9 mouse cellular contexts compared by ENCODE assay signal in the genomic region with DNA sequence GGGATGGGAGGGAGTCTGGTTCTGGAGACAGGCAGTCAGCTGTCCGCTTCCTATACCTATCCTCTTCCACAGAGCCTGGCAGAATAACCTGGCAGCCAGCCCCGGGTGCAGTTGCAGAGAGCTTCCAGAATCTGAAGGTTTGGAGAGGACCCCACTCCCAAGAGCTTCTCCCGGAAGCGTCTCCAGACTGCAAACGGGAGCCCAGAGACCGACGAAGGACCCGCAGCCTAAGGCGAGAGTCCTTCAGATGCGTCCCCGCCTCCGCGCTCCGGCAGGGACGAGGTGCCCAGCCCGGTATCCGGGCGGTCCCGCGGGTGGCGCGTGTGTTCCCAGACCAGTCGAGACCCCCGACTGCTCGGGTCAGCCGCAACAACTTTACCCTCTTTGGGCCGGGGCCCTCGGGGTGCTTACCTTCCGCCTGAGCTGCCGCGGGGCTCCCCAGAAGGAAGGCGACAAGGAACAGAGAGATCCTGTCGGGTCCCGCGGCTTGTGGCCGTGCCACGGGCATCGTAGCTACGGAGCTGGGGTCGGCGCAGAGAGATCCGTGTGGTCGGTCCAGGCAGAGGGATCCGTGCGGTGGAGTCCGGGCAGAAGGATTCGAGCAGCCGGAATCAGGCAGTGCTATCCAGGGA. TPM values are rescaled to one million over a fixed set of nuclear protein-coding genes. Genes with fewer than 3 reads are reported as not detected.
DNase-seq lines count a peak whose midpoint lies in the region; ATAC-seq and TF ChIP-seq lines count a peak whose summit lies in the region.
"Had no signal": no experiment of that assay in that cellular context is flagged by ENCODE, and none has a peak within 500 bp of the region (broad histone marks: within the 10 kb centered on the region; RNA-seq: fewer than 3 reads in every experiment).

No protein-coding gene starts in this region.

- H3K9me3 ChIP-seq in liver, embryonic 12.5 days (replicated peaks) = no peaks in the 10 kb centered on the region
- H3K9me3 ChIP-seq in liver, postnatal 0 days (ENCODE audit: low read length) = no peaks in the 10 kb centered on the region
- no peaks in the 10 kb centered on the region for H3K9me3 ChIP-seq in hindbrain, postnatal 0 days (ENCODE audit: low read length)
- H3K9me3 ChIP-seq: liver, embryonic 15.5 days had no signal

- H3K4me3 ChIP-seq in liver, embryonic 12.5 days = peak overlapping the region; percentile 15; the same call in 1 of the 2 replicates
- no peak overlapping the region for H3K4me3 ChIP-seq in liver, postnatal 0 days (ENCODE audit: low read depth, low read length)
- H3K4me3 ChIP-seq in hindbrain, postnatal 0 days (ENCODE audit: low read length) = peak overlapping the region; percentile 81
- H3K4me3 ChIP-seq: liver, embryonic 15.5 days had no signal

- no peak for TF ChIP-seq EP300 in liver, postnatal 0 days (IDR thresholded peaks at IDR 0.05; ENCODE audit: low read depth)

- peak; percentile 3 for DNase-seq in adrenal gland, postnatal 10 days
- DNase-seq in adrenal gland, postnatal 25 days = no peak
- DNase-seq in liver, postnatal 0 days = no peak
- DNase-seq in hindbrain, postnatal 0 days (ENCODE audit: low spot score) = peak; percentile 73
- peak; percentile 41 for DNase-seq in neural tube, embryonic 10.5 days (ENCODE audit: extremely low spot score, low spot score)
- DNase-seq in yolk sac, embryonic 10.5 days (ENCODE audit: low spot score) = no peak
- no peak for DNase-seq in kidney, postnatal 14 days

- H3K36me3 ChIP-seq in liver, embryonic 12.5 days = no peaks in the 10 kb centered on the region
- no peaks in the 10 kb centered on the region for H3K36me3 ChIP-seq in liver, postnatal 0 days (replicated peaks; ENCODE audit: insufficient read depth, low read length)
- H3K36me3 ChIP-seq in hindbrain, postnatal 0 days (ENCODE audit: insufficient read depth, low read length) = no peaks in the 10 kb centered on the region
- H3K36me3 ChIP-seq: liver, embryonic 15.5 days had no signal

- H3K4me1 ChIP-seq in liver, embryonic 12.5 days = no peaks in the 10 kb centered on the region
- no peaks in the 10 kb centered on the region for H3K4me1 ChIP-seq in liver, postnatal 0 days (ENCODE audit: insufficient read depth)
- H3K4me1 ChIP-seq in hindbrain, postnatal 0 days (ENCODE audit: insufficient read depth, low read length) = peaks cover 29% of the 10 kb centered on the region
- H3K4me1 ChIP-seq: liver, embryonic 15.5 days had no signal

- TF ChIP-seq CTCF in liver, postnatal 0 days (IDR thresholded peaks at IDR 0.05; ENCODE audit: low read depth) = no peak
- TF ChIP-seq CTCF in hindbrain, postnatal 0 days (IDR thresholded peaks at IDR 0.05; ENCODE audit: low read depth) = no peak

- H3K27ac ChIP-seq in liver, embryonic 12.5 days = no peak overlapping the region
- H3K27ac ChIP-seq in liver, postnatal 0 days (ENCODE audit: low read depth) = no peak overlapping the region
- peak overlapping the region; percentile 89 for H3K27ac ChIP-seq in hindbrain, postnatal 0 days
- H3K27ac ChIP-seq: liver, embryonic 15.5 days had no signal

- H3K27me3 ChIP-seq in liver, embryonic 12.5 days (replicated peaks) = peaks cover 64% of the 10 kb centered on the region
- peaks cover 48% of the 10 kb centered on the region for H3K27me3 ChIP-seq in liver, postnatal 0 days (ENCODE audit: insufficient read depth, low read length)
- H3K27me3 ChIP-seq in hindbrain, postnatal 0 days (ENCODE audit: insufficient read depth, low read length) = no peaks in the 10 kb centered on the region

- 5% methylated on average over 48 of the region's 48 CpGs for WGBS in liver, embryonic 12.5 days (ENCODE audit: insufficient replicate concordance)
- 3% methylated on average over 48 of the region's 48 CpGs for WGBS in liver, postnatal 0 days (ENCODE audit: insufficient replicate concordance)
- WGBS in hindbrain, postnatal 0 days = under 1% methylated on average over 48 of the region's 48 CpGs

- peak overlapping the region; percentile 47 for H3K4me2 ChIP-seq in liver, embryonic 12.5 days
- no peak overlapping the region for H3K4me2 ChIP-seq in liver, postnatal 0 days (ENCODE audit: low read depth, low read length)
- peak overlapping the region; percentile 75 for H3K4me2 ChIP-seq in hindbrain, postnatal 0 days (ENCODE audit: low read depth, low read length)
- H3K4me2 ChIP-seq: liver, embryonic 15.5 days had no signal

- ATAC-seq in liver, embryonic 12.5 days = no peak
- ATAC-seq in liver, postnatal 0 days = no peak
- ATAC-seq in hindbrain, postnatal 0 days = peak; percentile 8

- H3K9ac ChIP-seq in liver, embryonic 12.5 days = no peak overlapping the region
- no peak overlapping the region for H3K9ac ChIP-seq in liver, postnatal 0 days (replicated peaks)
- peak overlapping the region; percentile 91 for H3K9ac ChIP-seq in hindbrain, postnatal 0 days (replicated peaks; ENCODE audit: low read length)
- H3K9ac ChIP-seq: liver, embryonic 15.5 days had no signal

RNA-seq across cellular contexts. Expression of gene Sez6l, which starts 0.5 kb away (rescaled TPM):
- total RNA-seq in adrenal gland, postnatal 10 days (2021) = 1 to 10 TPM; 3.8 to 4.5 TPM
- total RNA-seq in adrenal gland, postnatal 25 days (2021) = 4.3 and 4.6 TPM in 2 replicates
- 0.06 and 0.10 TPM in 2 replicates for polyA plus RNA-seq in liver, embryonic 12.5 days (2016; fragmentation: Nextera tagmentation; extraction: Ambion mirVana)
- polyA plus RNA-seq in liver, postnatal 0 days (2015; fragmentation: Nextera tagmentation; extraction: Ambion mirVana) = not detected in 2 replicates
- total RNA-seq in hindbrain, postnatal 0 days (2014; rRNA removed) = 80.1 and 93.5 TPM in 2 replicates
- polyA plus RNA-seq in hindbrain, postnatal 0 days (2015; fragmentation: Nextera tagmentation; extraction: Ambion mirVana) = 39.5 and 43.5 TPM in 2 replicates

Comparison
In these comparisons a context has a peak if more than half of its experiments do, and no peak if none do; other contexts are left out.
1. DNase-seq: peak in adrenal gland, postnatal 10 days (single experiment), hindbrain, postnatal 0 days (single experiment) and neural tube, embryonic 10.5 days (single experiment); none in adrenal gland, postnatal 25 days (single experiment), liver, postnatal 0 days (single experiment), yolk sac, embryonic 10.5 days (single experiment) and kidney, postnatal 14 days (single experiment).
2. RNA of gene Sez6l, which starts 0.5 kb away (total RNA-seq): 80.1 to 93.5 TPM in hindbrain, postnatal 0 days; 4.3 to 4.6 TPM in adrenal gland, postnatal 25 days and 3.8 to 4.5 TPM in adrenal gland, postnatal 10 days; every median in the first group is over 10 times any median in the second.